Comparison of ENCODE assay signal across 7 mouse cellular contexts in the genomic region with DNA sequence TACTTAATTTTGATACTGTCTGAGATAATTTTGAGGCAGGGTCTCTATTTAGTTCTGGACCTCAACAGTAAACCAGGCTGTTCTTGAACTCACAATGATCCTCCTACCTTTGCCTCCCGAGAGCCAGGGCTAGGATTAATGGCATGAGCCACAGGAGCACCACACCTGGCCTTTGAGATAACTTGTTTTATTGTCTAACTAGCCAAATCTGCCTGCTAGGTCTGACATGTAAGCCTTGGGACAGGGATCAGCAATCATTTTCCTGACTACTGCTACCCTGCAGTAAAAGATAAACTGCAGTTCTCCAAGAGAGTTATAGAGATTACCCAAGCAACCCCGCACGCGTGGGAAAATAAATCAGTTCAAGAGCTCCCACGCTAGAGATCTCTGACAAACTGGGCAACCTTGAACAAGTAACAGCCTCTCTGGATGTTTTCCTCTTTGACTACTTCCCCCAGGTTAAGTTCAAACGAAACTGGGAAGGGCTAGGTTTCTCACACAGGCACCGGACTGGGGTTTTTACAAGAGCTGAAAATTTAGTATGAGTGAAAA. TPM values are rescaled to one million over a fixed set of nuclear protein-coding genes. Genes with fewer than 3 reads are reported as not detected.
DNase-seq lines count a peak whose midpoint lies in the region; ATAC-seq and TF ChIP-seq lines count a peak whose summit lies in the region.

No protein-coding gene starts in this region.

- peak overlapping the region; percentile 92; the same call in 1 of the 2 replicates for H3K27ac ChIP-seq in lung, embryonic 14.5 days (ENCODE audit: low read depth)
- peak overlapping the region; percentile 84; the same call in 1 of the 2 replicates for H3K27ac ChIP-seq in limb, embryonic 13.5 days
- H3K27ac ChIP-seq in stomach, embryonic 14.5 days (ENCODE audit: low read length) = peak overlapping the region; percentile 86; the same call in 1 of the 2 replicates

- H3K36me3 ChIP-seq in lung, embryonic 14.5 days (ENCODE audit: insufficient read depth) = peaks cover 11% of the 10 kb centered on the region; the same call in 1 of the 2 replicates
- H3K36me3 ChIP-seq in limb, embryonic 13.5 days = peaks cover 9% of the 10 kb centered on the region
- H3K36me3 ChIP-seq in stomach, embryonic 14.5 days (ENCODE audit: control insufficient read depth, insufficient read depth, low read length) = peaks cover 3% of the 10 kb centered on the region; the same call in 1 of the 2 replicates

- WGBS in lung, embryonic 14.5 days = 5% methylated on average over 7 of the region's 7 CpGs
- 4% methylated on average over 7 of the region's 7 CpGs for WGBS in limb, embryonic 13.5 days
- 5% methylated on average over 7 of the region's 7 CpGs for WGBS in stomach, embryonic 14.5 days

- H3K4me1 ChIP-seq in lung, embryonic 14.5 days (ENCODE audit: insufficient read depth) = peaks cover 8% of the 10 kb centered on the region; the same call in 1 of the 2 replicates
- peaks cover 18% of the 10 kb centered on the region for H3K4me1 ChIP-seq in limb, embryonic 13.5 days
- H3K4me1 ChIP-seq in stomach, embryonic 14.5 days (ENCODE audit: control insufficient read depth, insufficient read depth, low read length) = peaks cover 8% of the 10 kb centered on the region; the same call in 1 of the 2 replicates

- no peak for DNase-seq in lung, embryonic 14.5 days
- no peak for DNase-seq in lung, adult 18-20 months
- DNase-seq in fibroblast of lung, adult 2 months (ENCODE audit: low read depth) = peak; percentile 43
- DNase-seq in urinary bladder, postnatal 10 days (ENCODE audit: low spot score) = no peak
- no peak for DNase-seq in cerebellum, postnatal 14 days

- peak overlapping the region; percentile 70 for H3K4me3 ChIP-seq in lung, embryonic 14.5 days (ENCODE audit: low read depth, low read length)
- peak overlapping the region; percentile 70 for H3K4me3 ChIP-seq in limb, embryonic 13.5 days
- H3K4me3 ChIP-seq in stomach, embryonic 14.5 days (ENCODE audit: low read depth, low read length) = peak overlapping the region; percentile 66

- H3K27me3 ChIP-seq in lung, embryonic 14.5 days (ENCODE audit: insufficient read depth, low read length) = no peaks in the 10 kb centered on the region
- no peaks in the 10 kb centered on the region for H3K27me3 ChIP-seq in limb, embryonic 13.5 days
- no peaks in the 10 kb centered on the region for H3K27me3 ChIP-seq in stomach, embryonic 14.5 days (ENCODE audit: control insufficient read depth, insufficient read depth, low read length)

- no peaks in the 10 kb centered on the region for H3K9me3 ChIP-seq in lung, embryonic 14.5 days (ENCODE audit: low read depth, low read length)
- no peaks in the 10 kb centered on the region for H3K9me3 ChIP-seq in limb, embryonic 13.5 days
- no peaks in the 10 kb centered on the region for H3K9me3 ChIP-seq in stomach, embryonic 14.5 days (ENCODE audit: control insufficient read depth, low read depth, low read length)

- no peak for TF ChIP-seq CTCF in lung, embryonic 14.5 days (IDR thresholded peaks at IDR 0.05; ENCODE audit: low read depth)

- peak overlapping the region; percentile 81 for H3K9ac ChIP-seq in lung, embryonic 14.5 days
- peak overlapping the region; percentile 82 for H3K9ac ChIP-seq in limb, embryonic 13.5 days
- peak overlapping the region; percentile 64; the same call in 1 of the 2 replicates for H3K9ac ChIP-seq in stomach, embryonic 14.5 days (replicated peaks; ENCODE audit: low read depth, low read length)

- H3K4me2 ChIP-seq in lung, embryonic 14.5 days = peak overlapping the region; percentile 88
- peak overlapping the region; percentile 80 for H3K4me2 ChIP-seq in limb, embryonic 13.5 days (replicated peaks)
- H3K4me2 ChIP-seq in stomach, embryonic 14.5 days (replicated peaks; ENCODE audit: low read depth, low read length) = peak overlapping the region; percentile 82

- no peak for ATAC-seq in lung, embryonic 14.5 days (ENCODE audit: insufficient read depth)
- no peak for ATAC-seq in limb, embryonic 13.5 days (ENCODE audit: low FRiP score, low read depth)
- no peak for ATAC-seq in stomach, embryonic 14.5 days (ENCODE audit: insufficient number of reproducible peaks, insufficient read depth, low FRiP score, low read depth)

RNA-seq across cellular contexts. Expression of a gene that starts 0.7 kb away (rescaled TPM):
- polyA plus RNA-seq in lung, embryonic 14.5 days (2014; fragmentation: Nextera tagmentation; extraction: Ambion mirVana) = 19.1 and 21.3 TPM in 2 replicates
- polyA plus RNA-seq in limb, embryonic 13.5 days (2015; fragmentation: Nextera tagmentation; extraction: Ambion mirVana) = 26.3 and 27.6 TPM in 2 replicates
- polyA plus RNA-seq in stomach, embryonic 14.5 days (2014; fragmentation: Nextera tagmentation; extraction: Ambion mirVana) = 24.4 and 29.5 TPM in 2 replicates

RNA-seq across cellular contexts. Expression of a gene that starts 5.2 kb away (rescaled TPM):
- not detected in 2 replicates for polyA plus RNA-seq in lung, embryonic 14.5 days (2014; fragmentation: Nextera tagmentation; extraction: Ambion mirVana)
- 190 and 195 TPM in 2 replicates for polyA plus RNA-seq in limb, embryonic 13.5 days (2015; fragmentation: Nextera tagmentation; extraction: Ambion mirVana)
- 1.1 and 2.1 TPM in 2 replicates for polyA plus RNA-seq in stomach, embryonic 14.5 days (2014; fragmentation: Nextera tagmentation; extraction: Ambion mirVana)

RNA-seq across cellular contexts. Expression of a gene that starts 15.2 kb away (rescaled TPM):
- polyA plus RNA-seq in lung, embryonic 14.5 days (2014; fragmentation: Nextera tagmentation; extraction: Ambion mirVana) = 586 and 619 TPM in 2 replicates
- polyA plus RNA-seq in limb, embryonic 13.5 days (2015; fragmentation: Nextera tagmentation; extraction: Ambion mirVana) = 432 and 450 TPM in 2 replicates
- 396 and 433 TPM in 2 replicates for polyA plus RNA-seq in stomach, embryonic 14.5 days (2014; fragmentation: Nextera tagmentation; extraction: Ambion mirVana)

RNA-seq across cellular contexts. Expression of a gene that starts 19.7 kb away (rescaled TPM):
- polyA plus RNA-seq in lung, embryonic 14.5 days (2014; fragmentation: Nextera tagmentation; extraction: Ambion mirVana) = 16.2 and 17.8 TPM in 2 replicates
- 17.5 and 17.6 TPM in 2 replicates for polyA plus RNA-seq in limb, embryonic 13.5 days (2015; fragmentation: Nextera tagmentation; extraction: Ambion mirVana)
- polyA plus RNA-seq in stomach, embryonic 14.5 days (2014; fragmentation: Nextera tagmentation; extraction: Ambion mirVana) = 18.8 and 19.2 TPM in 2 replicates

RNA-seq across cellular contexts. Expression of a gene that starts 20.0 kb away (rescaled TPM):
- polyA plus RNA-seq in lung, embryonic 14.5 days (2014; fragmentation: Nextera tagmentation; extraction: Ambion mirVana) = 6.7 and 7.0 TPM in 2 replicates
- 6.8 and 7.2 TPM in 2 replicates for polyA plus RNA-seq in limb, embryonic 13.5 days (2015; fragmentation: Nextera tagmentation; extraction: Ambion mirVana)
- polyA plus RNA-seq in stomach, embryonic 14.5 days (2014; fragmentation: Nextera tagmentation; extraction: Ambion mirVana) = 9.0 and 9.2 TPM in 2 replicates

Comparison
In these comparisons a context has a peak if more than half of its experiments do, and no peak if none do; other contexts are left out.
1. RNA of a gene that starts 5.2 kb away (polyA plus RNA-seq): 190 to 195 TPM in limb, embryonic 13.5 days; 1.1 to 2.1 TPM in stomach, embryonic 14.5 days and not detected in lung, embryonic 14.5 days; every median in the first group is over 10 times any median in the second.
2. Peak in every context shown above with its lines, with median percentiles within 50 percentile points of each other: H3K27ac ChIP-seq, H3K4me2 ChIP-seq, H3K4me3 ChIP-seq and H3K9ac ChIP-seq.